Mouse (Mus musculus) adrenal gland, adult 2 months (tissue): ENCODE data around the gene Trim44. TPM values are rescaled to one million over a fixed set of nuclear protein-coding genes. Genes with fewer than 3 reads are reported as not detected.
A peak's percentile ranks its signal among the peaks of the same experiment; 100 is the strongest.

Experiments
- DNase-seq: peaks from one replicate; pipeline ENCODE4 v3.0.0; 2021
- polyA plus RNA-seq: library from polyadenylated mRNA; depleted of rRNA; stranded (reverse); fragments of >200 nt; gene quantifications from 2 replicates; pipeline ENCODE4 v1.2.3, GENCODE M21; 2012
- total RNA-seq, 2 experiments: library from RNA; stranded (reverse); gene quantifications; 2 replicates each; pipeline ENCODE4 v1.2.3; 2021

The Trim44 gene
- total and polyA plus RNA-seq, 3 experiments, result 20.6 to 61.0 (median 59.9) TPM

DNA sequence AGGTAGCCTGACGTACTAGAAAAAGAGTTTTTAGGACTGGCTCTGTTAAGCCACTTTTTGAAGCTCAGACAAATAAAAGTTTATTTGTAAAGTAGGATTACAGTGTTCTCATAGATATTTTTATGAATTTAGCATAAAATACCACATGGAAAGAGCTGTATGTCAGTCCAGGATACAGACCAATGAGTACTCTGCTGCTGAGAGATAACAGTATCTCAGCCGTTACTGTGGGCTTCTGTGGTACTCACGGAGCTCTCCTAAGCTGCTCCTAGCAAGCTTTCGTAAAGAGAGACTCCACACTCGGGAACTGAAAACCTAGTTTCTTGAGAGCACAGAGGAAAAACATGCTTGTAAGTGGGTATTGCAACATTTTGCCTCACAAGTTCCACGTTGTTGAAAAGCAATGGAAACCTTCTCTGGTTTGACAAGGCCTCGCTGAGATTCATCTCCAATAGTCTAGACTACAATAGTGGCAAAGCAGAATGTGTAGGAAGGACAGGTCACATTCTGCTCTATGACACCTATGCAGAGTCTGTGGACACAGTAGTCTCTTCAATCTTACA is 41.6 kb downstream of the Trim44 start:
- DNase-seq, result no peak

DNA sequence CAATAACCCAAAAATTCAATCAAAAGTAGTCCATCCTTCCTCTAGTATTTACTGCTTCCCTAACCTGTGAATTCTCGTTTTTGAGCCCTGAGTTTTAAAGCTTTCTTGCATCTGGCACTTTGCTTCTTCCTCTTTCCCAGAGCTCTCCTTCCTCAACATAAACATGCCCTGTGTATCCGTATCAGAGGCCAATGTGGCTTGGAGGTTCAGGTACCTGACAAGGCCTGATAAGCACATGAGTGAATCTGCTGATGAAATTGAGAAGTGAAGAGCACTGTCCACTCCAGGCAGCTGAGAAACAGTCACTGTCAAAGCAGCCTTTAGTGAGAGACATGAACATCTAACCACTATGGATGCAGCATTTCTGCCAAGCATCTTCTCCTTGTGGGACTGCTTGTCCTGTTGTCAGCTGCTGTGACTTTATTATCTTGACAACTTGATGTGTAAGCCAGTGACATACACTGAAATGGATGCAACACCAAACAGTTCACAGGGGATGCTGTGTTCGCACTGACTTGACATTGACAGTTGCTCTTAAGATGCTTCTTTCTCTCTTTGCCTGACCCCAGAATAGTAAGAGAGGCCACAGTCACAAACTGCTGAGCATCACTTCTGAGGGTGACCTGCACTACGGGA is 42.9 kb downstream of the Trim44 start:
- DNase-seq, result no peak

DNA sequence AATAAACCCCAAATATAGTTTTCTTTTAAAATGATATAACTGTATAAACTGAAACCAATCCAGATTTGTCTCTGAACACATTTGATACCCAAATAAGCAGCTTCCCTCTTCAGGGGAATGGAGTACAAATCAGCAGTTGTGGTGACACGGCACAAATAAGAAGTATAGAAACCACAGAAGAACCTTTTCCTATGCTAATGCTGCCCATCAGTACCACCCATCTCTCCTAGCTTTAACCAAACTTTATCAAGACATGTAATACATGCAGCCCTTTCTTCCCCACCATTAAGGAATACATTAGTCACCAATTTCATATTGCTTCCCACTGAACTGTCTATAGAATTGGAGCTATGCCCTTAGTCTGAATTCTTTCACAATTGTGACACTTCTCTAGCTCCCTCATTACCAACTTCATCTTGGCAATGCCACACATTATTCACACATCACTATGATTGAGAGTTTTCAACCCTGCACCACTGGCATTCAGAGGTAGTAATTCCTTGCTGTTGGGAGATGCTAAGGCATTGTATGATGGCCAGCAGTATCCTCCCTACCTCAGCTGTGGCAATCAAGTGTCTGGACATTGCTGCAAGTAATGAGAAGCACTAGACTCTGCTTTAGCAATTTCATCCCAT is 44.6 kb downstream of the Trim44 start:
- no peak for DNase-seq

DNA sequence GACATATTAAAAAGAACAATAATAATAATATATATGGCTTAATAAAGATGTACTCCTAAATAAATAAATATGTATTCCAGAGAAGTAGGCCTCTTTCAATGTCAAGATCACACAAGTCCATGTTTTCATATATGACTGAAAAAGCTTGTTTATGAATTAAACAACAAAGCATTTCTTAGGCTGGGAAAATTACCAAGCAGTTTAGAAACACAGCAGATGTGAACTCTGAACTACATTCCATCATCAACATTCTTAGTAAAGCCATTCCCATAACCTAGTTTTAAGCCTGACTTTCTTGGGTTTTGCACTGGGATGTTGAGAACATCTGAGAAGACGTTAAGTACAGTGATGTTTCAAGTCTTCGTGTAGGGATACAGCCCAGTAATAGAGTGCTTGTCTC is 45.4 kb downstream of the Trim44 start:
- no peak for DNase-seq

DNA sequence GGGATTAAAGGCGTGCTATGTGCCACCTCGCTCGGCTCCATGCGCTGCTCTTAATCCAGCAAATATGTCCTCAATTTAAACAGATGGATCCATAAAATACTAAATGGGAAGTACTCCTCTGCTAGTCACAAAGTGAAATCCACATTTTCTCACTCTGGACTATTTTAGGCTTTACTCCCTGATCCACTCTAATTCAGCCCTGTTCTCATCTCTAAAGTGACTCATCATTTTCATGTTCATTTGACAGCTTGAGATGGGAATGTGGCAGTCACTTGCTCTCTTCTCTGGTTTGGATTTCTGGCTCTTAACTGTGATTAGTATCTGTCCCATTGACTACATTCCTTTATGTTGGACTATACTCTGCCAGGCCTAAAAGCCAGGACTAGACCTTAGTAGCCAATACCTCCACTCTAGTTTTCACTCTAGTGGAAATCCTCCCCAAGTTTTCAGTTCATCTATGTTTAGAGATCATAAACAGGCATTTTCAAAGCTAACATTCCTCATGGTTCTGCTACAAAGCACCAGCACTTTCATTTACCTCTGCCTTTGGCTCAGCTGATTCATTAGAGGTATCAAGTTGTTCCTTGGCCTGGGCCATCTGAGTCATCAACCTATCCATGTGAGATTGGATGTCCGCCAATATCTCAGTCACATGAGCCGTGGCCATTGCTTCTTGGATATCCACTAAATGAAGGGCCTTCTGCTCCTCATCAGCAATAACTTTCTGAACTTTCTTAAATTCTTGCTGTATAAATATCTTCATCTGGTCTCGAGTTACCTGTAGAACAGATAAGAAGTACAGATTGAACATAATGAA is 50.5 kb downstream of the Trim44 start:
- peak; percentile 65 for DNase-seq

DNA sequence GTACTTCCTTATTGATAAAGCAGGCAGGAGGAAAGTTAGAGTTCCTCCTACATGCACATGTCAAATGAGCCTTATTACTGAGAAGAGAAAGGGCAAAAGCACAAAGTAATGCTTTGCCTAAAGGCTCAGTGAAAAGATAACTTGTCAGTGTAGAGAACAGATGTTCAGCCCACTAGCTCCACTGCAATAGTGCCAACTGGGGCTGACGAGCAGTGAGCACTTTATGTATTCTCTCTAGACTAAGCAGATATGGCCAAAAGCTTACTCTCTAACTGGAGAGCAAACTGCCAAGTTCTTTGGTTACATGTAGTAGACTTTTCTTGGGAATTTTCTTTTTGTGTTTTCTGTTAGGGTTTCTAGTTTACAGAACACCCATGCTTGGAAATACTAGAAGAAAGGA is 53.6 kb downstream of the Trim44 start:
- no peak for DNase-seq

DNA sequence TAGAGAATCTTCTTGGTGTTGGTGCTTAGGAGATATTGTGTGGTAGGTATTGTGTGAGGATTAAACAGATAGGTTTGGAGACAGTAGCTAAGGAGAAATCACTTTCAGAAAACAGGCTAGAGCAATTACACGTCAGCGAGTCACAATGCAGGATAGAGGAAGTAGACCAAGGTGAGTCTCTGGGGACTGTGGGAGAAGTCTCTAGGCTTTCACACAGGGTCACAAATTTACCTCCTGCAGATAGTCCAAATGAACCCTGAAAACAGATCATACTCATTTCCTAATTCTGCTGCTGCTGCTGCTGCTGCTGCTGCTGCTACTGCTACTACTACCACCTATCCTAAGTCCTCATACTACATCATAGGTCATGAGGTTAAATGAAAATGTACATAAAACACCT is 66.2 kb downstream of the Trim44 start:
- DNase-seq, result no peak

DNA sequence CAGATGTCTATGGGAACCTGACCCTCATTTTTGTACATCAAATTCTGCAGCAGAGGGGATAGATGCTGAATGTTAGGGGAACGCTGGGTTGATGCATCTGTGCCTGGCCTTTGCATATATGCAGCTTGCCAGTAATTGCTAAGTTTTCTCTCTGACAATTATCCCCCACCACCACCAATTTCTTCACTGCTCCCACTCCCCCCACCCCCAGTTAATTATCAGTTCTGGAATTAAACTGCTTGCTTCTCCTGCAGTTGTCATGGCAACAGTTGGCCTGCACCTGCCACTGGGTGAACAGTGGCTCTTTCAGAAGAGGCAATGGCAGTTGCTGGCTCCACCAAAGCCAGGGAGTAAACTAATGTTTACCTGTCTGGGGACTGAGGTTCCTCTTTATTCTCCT is 70.8 kb downstream of the Trim44 start:
- DNase-seq, result no peak

DNA sequence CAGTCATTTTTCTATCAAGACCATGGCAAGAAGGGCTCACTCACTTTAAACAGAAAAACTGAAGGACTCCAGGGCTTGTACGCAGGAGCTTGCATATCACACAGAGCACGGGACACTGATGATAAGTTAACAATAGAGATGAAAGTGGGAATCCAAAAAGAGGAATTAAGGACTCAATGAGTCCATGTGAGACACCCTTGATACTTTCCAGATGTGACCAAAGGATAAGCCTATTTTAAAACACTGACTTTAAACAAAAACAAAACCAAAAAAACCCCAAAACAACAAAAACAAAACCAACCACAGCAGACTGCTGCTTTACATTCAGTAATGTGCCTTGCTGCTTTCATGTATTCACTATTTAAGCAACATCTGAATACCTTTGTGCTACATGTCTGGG is 75.7 kb downstream of the Trim44 start:
- no peak for DNase-seq

DNA sequence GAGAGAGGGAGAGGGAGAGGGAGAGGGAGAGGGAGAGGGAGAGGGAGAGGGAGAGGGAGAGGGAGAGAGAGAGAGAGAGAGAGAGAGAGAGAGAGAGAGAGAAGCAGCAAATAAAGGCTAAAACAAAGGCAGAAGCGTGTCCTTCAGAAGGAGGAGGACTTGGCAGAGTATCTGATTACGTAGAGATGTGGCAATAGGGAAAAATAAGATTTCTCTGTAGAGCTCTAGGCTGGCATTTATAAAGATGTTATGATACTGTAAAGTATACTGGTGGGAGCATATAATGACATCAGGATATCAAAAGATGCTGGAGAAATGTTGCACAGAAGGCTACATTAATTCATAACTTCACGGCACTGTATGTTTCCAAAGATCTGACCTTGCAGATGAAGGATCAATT is 76.5 kb downstream of the Trim44 start:
- peak; percentile 18 for DNase-seq

DNA sequence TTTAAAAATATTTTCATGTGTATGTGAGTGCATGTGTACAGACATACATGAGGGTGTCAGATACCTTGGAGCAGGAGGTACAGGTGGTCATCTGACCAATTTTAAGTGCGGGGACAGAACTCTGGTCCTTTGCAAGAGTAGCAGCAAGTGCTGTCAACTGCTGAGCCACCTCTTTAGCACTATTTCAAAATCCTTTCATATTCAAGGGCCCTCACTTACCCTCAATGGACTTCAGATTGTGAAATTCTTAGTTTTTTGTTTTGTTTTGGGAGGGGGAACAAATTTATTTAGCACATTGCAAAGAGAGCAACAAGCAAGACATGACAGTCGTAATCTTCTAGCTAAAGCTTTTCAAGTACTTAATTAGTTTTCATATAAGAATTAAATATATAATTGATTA is 81.7 kb downstream of the Trim44 start:
- DNase-seq, result no peak

DNA sequence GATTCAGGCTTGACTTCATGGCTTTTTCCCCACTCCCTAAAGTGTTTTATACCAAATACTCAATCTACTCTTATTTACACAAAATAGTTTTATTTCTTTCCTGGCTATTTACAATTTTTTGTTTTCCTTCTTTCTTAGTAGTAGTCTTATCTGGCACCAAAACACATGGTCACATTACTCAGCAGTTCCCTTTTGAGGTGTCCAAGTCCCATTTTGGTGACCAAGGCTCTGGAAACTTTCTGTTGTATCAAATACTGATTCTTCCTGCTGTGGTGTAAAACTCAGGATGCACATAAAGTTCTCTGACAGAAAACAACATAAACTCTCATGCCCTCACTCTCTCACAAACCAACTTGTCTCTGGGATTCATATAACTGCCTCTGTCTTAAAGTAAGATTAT is 83.3 kb downstream of the Trim44 start:
- no peak for DNase-seq

DNA sequence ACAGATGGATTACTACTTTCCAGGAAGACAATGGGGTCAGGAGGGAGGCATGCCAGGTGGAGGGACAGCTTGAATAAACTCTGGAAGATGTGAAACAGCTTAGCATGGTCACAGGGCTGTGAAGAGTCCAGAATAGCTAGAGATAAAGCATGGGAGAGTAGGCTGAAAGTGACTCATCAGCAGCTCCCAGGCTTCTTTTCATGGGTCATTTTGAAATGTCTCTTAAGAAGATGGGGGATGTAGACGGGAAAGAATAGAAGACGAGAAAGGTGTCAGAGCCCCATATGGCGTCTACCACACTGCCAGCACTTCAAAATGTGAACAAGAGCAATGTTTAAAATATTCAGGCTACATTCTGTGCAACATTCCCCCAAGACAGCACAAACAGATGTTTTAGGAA is 91.1 kb downstream of the Trim44 start:
- DNase-seq, result no peak

DNA sequence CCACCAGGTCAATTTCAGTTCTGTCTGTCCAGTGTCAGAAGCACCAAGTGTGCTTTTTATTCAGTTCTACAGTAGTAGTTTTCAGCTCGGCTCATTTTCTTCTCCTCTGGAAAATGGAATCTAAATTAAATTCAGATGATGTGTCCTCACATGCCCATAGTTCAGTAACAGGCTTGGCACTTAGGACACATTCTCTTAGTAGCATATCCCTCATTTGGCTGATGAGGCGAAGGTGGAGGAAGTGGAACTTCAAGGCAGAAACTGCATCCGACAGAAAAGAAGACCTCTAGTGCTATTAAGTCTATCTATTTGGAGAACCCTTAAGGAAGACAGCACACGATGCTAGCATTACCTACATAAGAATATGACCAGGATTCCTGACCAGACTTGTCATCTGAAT is 92.5 kb downstream of the Trim44 start:
- DNase-seq, result no peak

DNA sequence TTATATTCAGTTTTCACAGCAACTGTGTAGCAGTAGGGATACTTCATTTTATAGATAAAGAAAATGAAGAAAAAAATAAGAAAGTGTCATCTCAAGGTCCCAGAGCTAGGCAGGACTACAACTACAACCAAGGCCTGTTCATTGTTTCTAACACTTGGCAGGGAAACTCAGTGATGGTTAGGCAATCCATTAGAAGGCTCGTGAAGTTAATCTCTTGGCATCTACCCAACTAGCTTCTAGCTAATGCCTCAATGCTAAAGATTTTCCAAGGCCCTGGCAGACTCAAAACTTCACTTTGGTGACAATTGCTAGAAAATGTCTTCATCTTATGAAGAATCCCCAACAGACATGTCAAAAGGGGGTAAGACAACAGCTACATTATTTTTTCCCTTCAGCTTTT is 93.0 kb downstream of the Trim44 start:
- DNase-seq, result peak; percentile 26

DNA sequence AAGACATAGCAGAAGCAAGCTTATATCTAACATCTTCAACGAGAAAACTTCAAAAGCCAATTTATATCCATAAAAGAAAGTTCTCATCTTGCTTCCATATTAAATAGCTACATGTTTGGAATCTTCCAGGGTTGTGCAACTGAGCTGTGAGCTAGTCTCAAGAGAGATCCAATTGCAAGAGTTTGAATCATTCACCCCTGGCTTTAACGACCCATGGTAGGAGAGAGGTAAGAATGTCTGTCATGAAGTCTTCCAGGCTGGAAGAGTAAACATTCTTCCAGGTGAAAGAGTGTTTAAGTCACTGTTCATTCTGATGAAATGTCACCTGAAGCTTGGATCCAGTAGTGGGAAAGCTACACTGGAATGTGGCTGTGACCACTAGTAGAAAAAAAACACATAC is 93.6 kb downstream of the Trim44 start:
- no peak for DNase-seq

DNA sequence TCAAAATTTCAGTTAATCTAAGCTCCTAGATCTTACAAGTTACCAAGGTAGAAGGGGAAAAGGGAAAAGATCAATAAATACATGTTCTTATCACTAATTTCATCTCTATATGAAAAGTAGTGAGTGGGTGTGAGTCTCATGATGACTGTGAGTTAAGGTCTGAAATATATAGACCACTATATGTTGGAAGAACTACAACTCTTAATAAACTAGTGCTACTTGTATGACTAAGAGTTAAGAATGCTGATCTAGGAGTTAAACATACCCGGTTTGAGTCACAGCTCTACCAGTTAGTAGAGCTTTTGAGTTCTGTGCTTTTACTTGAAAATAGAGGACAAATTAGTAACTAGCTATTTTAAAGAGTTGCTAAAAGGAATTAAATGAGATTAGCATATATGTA is 94.7 kb downstream of the Trim44 start:
- no peak for DNase-seq

DNA sequence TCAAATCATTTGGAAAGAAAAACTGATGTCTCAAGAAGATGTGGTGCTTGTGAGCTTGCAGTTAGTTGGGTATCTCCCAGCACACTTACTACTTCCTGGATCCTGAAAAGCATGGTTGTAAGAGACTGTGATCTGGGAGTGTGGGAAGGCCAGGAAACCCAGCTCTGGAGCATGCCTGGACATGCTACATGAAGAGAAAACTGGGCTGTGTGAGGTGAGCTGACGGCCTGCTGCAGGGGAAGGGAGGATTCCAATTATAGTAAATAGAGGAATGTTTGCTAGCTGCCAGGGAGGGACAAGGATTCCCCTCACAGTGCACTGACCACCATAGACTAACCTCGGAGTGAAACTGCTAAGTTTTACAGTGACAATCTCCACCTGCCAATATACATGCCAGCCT is 104.4 kb downstream of the Trim44 start:
- DNase-seq, result no peak

DNA sequence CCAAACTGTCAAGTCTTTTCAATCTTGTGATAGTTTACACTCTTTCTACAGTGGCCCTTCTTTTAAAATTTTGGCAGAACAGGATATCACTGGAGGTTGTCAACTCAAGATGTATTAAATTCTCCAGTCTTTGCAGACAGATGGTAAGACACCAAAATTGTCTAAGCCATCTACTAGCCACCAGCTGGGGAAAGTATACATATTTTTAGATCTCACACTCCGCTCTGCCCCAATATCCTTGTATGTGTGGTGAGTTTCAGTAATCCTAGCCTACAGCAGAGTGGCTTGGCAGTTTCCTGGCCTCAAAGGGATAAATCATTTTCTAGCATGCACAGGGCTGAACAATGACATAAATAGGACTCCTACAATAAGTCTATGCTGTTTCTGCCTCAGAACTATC is 105.1 kb downstream of the Trim44 start:
- no peak for DNase-seq

DNA sequence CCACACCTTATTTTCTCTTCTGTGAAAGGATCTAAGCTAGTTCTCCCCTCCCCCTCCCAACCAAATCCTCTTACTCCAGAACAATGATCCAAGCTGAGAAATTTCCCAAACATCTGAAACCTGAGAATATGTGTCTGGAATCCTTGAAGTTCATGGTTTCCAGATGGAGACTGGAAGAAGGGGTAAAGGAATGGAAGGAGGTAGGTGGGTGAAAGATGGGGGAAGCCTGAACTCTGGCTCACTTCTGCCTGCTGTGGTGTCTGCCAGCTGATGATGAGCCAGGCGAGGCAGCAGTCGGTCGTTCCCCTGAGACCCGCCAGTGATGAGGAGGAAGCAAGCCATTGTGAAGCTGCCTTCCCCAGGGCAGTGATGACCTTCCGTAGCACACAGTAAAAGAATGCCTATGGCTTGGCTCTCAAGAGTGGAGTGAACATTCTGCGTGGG is 112.8 kb downstream of the Trim44 start:
- peak; percentile 11 for DNase-seq

DNA sequence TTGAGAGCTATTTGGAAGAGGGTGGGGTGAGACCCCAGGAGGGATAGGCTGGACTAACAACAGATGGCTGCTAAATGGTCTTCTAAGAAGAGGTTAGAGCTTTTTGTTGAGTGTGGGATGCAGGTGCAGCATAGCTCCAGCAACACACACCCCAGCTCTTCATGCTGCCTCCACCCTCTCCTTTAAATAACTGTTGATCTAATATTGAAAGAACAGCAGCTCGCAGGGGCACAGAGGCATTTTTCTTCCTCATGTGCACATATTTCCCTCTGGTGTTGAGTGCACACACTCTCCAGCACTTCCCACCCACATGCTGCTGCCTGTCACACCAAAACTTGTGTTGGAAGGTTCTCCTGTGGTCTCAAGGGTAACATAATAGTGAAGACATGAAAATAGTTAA is 114.4 kb downstream of the Trim44 start:
- DNase-seq, result no peak

DNA sequence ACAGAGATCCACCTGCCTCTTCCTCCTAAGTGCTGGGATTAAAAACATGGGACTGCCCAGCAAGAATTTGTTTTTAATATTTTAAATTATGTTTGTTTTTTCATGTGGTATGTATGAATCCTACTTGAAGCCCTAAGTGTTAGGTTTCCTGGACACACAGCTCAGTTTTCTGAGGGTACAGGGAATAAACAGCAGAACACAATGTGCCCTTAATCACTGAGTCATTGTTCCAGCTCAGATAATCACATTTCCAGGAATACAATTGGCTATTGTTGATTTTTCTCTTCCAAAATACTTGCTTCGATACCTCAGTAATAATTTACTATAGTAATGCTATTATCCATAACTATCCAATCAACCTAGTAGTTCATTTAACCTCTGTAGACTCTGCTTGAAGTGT is 115.6 kb downstream of the Trim44 start:
- DNase-seq, result no peak

DNA sequence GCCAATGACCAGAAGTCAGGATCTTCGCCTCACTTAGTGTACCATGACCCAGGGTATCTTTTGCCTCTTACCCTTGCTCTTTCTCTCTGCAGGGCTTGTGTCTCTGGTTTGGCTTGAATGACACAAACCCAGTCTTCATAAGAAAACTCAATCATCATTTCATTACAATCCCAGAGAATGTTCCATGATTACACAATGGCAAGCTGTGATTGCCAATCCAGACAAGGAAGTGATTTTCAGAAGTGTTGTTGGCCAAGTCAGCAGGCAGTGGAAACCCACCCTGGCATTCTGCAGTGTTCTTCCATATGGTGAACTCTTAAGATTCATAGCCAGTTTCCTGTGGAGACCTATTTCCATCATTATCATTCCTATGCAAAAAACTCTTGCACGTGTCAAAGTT is 116.1 kb downstream of the Trim44 start:
- DNase-seq, result no peak
